Mouse (Mus musculus) thymus, adult 2 months (tissue): ENCODE data around the gene Parn.

Experiments
- CTCF ChIP-seq: fragments of 200-500 bp; IDR thresholded peaks from 2 replicates; pipeline ENCODE4 v1.5.1; 2012; ENCODE audit warnings: mild to moderate bottlenecking, control low read depth, low read length, moderate library complexity, borderline replicate concordance; ENCODE audit not compliant: control insufficient read depth, poor library complexity, insufficient read depth; ENCODE audit errors: extremely low read depth
- POLR2A ChIP-seq: fragments of 200-500 bp; IDR thresholded peaks from 2 replicates; pipeline ENCODE4 v1.6.1; 2012; ENCODE audit warnings: mild to moderate bottlenecking, low read length, control low read depth, moderate library complexity; ENCODE audit not compliant: control insufficient read depth, poor library complexity, insufficient read depth; ENCODE audit errors: extremely low read depth

- TF ChIP-seq CTCF: no peak
- TF ChIP-seq POLR2A: no peak
Measured at GRCm38 (mm10) chr16:13639508-13639907, 28.5 kb downstream of the Parn start.
